Mouse (Mus musculus) ES-E14 (cell line): ENCODE measurements at regions not wholly inside any gene's neighbourhood (a gene's known extent, or its start where the extent isn't known, plus 50 kb on each side); places are given as distances from the start of the nearest gene placed in this dataset.

Experiments used
- CHD2 ChIP-seq: IDR thresholded peaks from 2 replicates; pipeline ENCODE4 v1.6.1; 2014; ENCODE audit warnings: mild to moderate bottlenecking, low read depth, low read length, inconsistent platforms
- HCFC1 ChIP-seq: IDR thresholded peaks from 2 replicates; pipeline ENCODE4 v1.6.1; 2012; ENCODE audit warnings: low read length, inconsistent platforms, borderline replicate concordance; ENCODE audit not compliant: insufficient read depth
- MAFK ChIP-seq: IDR thresholded peaks from 2 replicates; pipeline ENCODE4 v1.6.1; 2014; ENCODE audit warnings: mild to moderate bottlenecking, low read depth, low read length, inconsistent platforms; ENCODE audit not compliant: insufficient read depth
- ZC3H11A ChIP-seq: IDR thresholded peaks from 2 replicates; pipeline ENCODE4 v1.6.1; 2012; ENCODE audit warnings: low read depth, mild to moderate bottlenecking, inconsistent platforms, low read length, borderline replicate concordance
- ZNF384 ChIP-seq: IDR thresholded peaks from 2 replicates; pipeline ENCODE4 v1.6.1; 2012; ENCODE audit warnings: low read depth, low read length, inconsistent platforms

GRCm38 (mm10) chr11:41524979-41525378, 475.7 kb downstream of the Gabrg2 start:
- TF ChIP-seq HCFC1 (no peak), CHD2 (no peak), ZC3H11A (no peak), MAFK (peak; percentile 69; the same call in 1 of the 2 replicates), ZNF384 (no peak)
